Mouse (Mus musculus) lung, postnatal 0 days (tissue): ENCODE results near the gene Vmn1r200. TPM values are rescaled to one million over a fixed set of nuclear protein-coding genes. Genes with fewer than 3 reads are reported as not detected.

Source experiments
- ATAC-seq: fragments of 200-750 bp; cut with Nextera tagmentation; 2 replicates; pipeline ENCODE4 v1.8.0; 2017; ENCODE audit warnings: moderate library complexity
- DNase-seq: peaks from one replicate; pipeline ENCODE4 v3.0.0-alpha.2; 2016; ENCODE audit warnings: low spot score
- H3K27ac ChIP-seq: fragments of 300-500 bp; sonication (generic); 2 replicates; pipeline ENCODE4 v1.5.1; 2014; ENCODE audit warnings: antibody characterized with exemption, mild to moderate bottlenecking, low read length, mixed read lengths
- H3K27me3 ChIP-seq: fragments of 300-500 bp; sonication (generic); replicated peaks from 2 replicates; pipeline ENCODE4 v1.6.1; 2014; ENCODE audit warnings: low read length, mixed read lengths; ENCODE audit not compliant: insufficient read depth
- H3K36me3 ChIP-seq: fragments of 300-500 bp; sonication (generic); 2 replicates; pipeline ENCODE4 v1.6.1; 2014; ENCODE audit warnings: low read length, mixed read lengths; ENCODE audit not compliant: insufficient read depth
- H3K4me1 ChIP-seq: fragments of 300-500 bp; sonication (generic); 2 replicates; pipeline ENCODE4 v1.6.1; 2014; ENCODE audit warnings: antibody characterized with exemption, low read depth, low read length, mixed read lengths; ENCODE audit not compliant: insufficient read depth
- H3K4me2 ChIP-seq: fragments of 300-500 bp; sonication (generic); replicated peaks from 2 replicates; pipeline ENCODE4 v1.6.1; 2014; ENCODE audit warnings: low read depth, mild to moderate bottlenecking, low read length, moderate library complexity, mixed read lengths
- H3K4me3 ChIP-seq: fragments of 300-500 bp; sonication (generic); 2 replicates; pipeline ENCODE4 v1.5.1; 2014; ENCODE audit warnings: low read depth, low read length
- H3K9ac ChIP-seq: fragments of 300-500 bp; sonication (generic); replicated peaks from 2 replicates; pipeline ENCODE4 v1.6.1; 2014; ENCODE audit warnings: low read depth, mild to moderate bottlenecking
- H3K9me3 ChIP-seq: fragments of 300-500 bp; sonication (generic); 2 replicates; pipeline ENCODE4 v1.6.1; 2016; ENCODE audit warnings: low read length, mixed read lengths
- CTCF ChIP-seq: IDR thresholded peaks from 2 replicates; pipeline ENCODE4 v1.5.1; 2016; ENCODE audit warnings: antibody characterized with exemption, mild to moderate bottlenecking
- EP300 ChIP-seq: IDR thresholded peaks from 2 replicates; pipeline ENCODE4 v1.6.1; 2016; ENCODE audit warnings: antibody characterized with exemption, mild to moderate bottlenecking, control low read depth
- WGBS: fragments of 180-500 bp; shearing (Covaris S2); extraction: QIAGEN DNeasy Blood & Tissue Kit; methylation state at CpG from one replicate; pipeline ENCODE4 v1.1.7; 2014; 5-methylcytosine and 5-hydroxymethylcytosine counted together
- polyA plus RNA-seq: library from polyadenylated mRNA; unstranded; fragments of >200 nt; fragmentation: Nextera tagmentation; extraction: Ambion mirVana; gene quantifications from 2 replicates; pipeline ENCODE4 v1.2.1, GENCODE M21; 2015

Gene Vmn1r200
- polyA plus RNA-seq, 1 experiment from 2014 or later: not detected

DNA sequence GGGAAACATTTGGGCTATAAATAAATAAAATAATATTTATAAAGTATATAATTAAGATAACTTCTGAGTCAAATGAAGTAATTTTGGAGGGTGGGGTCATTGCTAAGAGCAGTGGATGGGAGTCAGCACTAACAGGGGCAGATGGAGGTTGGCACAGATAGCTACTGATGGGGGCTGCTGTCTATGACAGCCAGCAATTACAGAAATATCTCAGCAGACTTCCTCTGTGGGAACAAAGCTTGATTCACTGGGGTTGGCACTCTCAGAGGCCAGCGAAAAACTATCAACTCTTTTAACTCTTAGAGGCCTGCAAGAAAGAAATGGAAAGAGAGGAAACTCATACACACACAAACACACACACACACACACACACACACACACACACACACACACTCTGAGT, 12.8 kb downstream of the Vmn1r200 start:
- 57% methylated on average over 1 of the region's 1 CpGs for WGBS

More for the DNA sequence above, 12.8 kb downstream of the Vmn1r200 start:
- 0 out of 2 replicates have a peak, but pooled peaks cover 3% of the 10 kb centered on the region for H3K9me3 ChIP-seq
- no peak overlapping the region for H3K9ac ChIP-seq
- no peaks in the 10 kb centered on the region for H3K27me3 ChIP-seq
- no peak overlapping the region for H3K4me3 ChIP-seq
- no peak overlapping the region for H3K27ac ChIP-seq
- no peak overlapping the region for H3K4me2 ChIP-seq
- no peak for TF ChIP-seq CTCF
- TF ChIP-seq EP300: no peak
- ATAC-seq (no peak), DNase-seq (no peak)
- H3K36me3 ChIP-seq: no peaks in the 10 kb centered on the region
- no peaks in the 10 kb centered on the region for H3K4me1 ChIP-seq

Other genes with a start within 250 kb of the Vmn1r200 start
- not detected in 2 replicates for gene Vmn1r191, start 206.4 kb upstream of the Vmn1r200 start, polyA plus RNA-seq
- gene Vmn1r192, start 199.2 kb upstream of the Vmn1r200 start, polyA plus RNA-seq: not detected in 2 replicates
- gene Vmn1r193, start 167.2 kb upstream of the Vmn1r200 start, polyA plus RNA-seq: not detected in 2 replicates
- not detected in 2 replicates for gene Vmn1r194, start 146.2 kb upstream of the Vmn1r200 start, polyA plus RNA-seq
- not detected in 2 replicates for gene Vmn1r195, start 119.9 kb upstream of the Vmn1r200 start, polyA plus RNA-seq
- not detected in 2 replicates for gene Vmn1r196, start 100.5 kb upstream of the Vmn1r200 start, polyA plus RNA-seq
- gene Vmn1r197, start 65.8 kb upstream of the Vmn1r200 start, polyA plus RNA-seq: not detected in 2 replicates
- gene Vmn1r198, start 40.0 kb upstream of the Vmn1r200 start, polyA plus RNA-seq: not detected in 2 replicates
- not detected in 2 replicates for gene Vmn1r199, start 10.6 kb upstream of the Vmn1r200 start, polyA plus RNA-seq
- not detected in 2 replicates for gene Vmn1r201, start 81.5 kb downstream of the Vmn1r200 start, polyA plus RNA-seq
- gene Vmn1r202, start 115.0 kb downstream of the Vmn1r200 start, polyA plus RNA-seq: not detected in 2 replicates
- not detected in 2 replicates for gene Vmn1r203, start 127.7 kb downstream of the Vmn1r200 start, polyA plus RNA-seq
- gene Vmn1r204, start 162.8 kb downstream of the Vmn1r200 start, polyA plus RNA-seq: not detected in 2 replicates
- gene Vmn1r205, start 202.6 kb downstream of the Vmn1r200 start, polyA plus RNA-seq: not detected in 2 replicates
- gene Vmn1r206, start 233.9 kb downstream of the Vmn1r200 start, polyA plus RNA-seq: not detected in 2 replicates